Mouse (Mus musculus) adrenal gland, postnatal 10 days (tissue): ENCODE measurements around the gene Foxe1. TPM values are rescaled to one million over a fixed set of nuclear protein-coding genes. Genes with fewer than 3 reads are reported as not detected.

Source experiments
- DNase-seq: peaks from one replicate; pipeline ENCODE4 v3.0.0; 2021; ENCODE audit warnings: mixed read lengths
- long read RNA-seq, 2 experiments: library from polyadenylated mRNA; stranded (forward); transcript quantifications; one replicate each; pipeline ENCODE4 v2.0.0; 2021
- total RNA-seq, 2 experiments: library from RNA; stranded (reverse); gene quantifications; 2 replicates each; pipeline ENCODE4 v1.2.3; 2021

Gene Foxe1
- not detected for total RNA-seq
- long read RNA-seq, experiment 1 = 0 reads
- long read RNA-seq, experiment 2 = 0 reads

DNA sequence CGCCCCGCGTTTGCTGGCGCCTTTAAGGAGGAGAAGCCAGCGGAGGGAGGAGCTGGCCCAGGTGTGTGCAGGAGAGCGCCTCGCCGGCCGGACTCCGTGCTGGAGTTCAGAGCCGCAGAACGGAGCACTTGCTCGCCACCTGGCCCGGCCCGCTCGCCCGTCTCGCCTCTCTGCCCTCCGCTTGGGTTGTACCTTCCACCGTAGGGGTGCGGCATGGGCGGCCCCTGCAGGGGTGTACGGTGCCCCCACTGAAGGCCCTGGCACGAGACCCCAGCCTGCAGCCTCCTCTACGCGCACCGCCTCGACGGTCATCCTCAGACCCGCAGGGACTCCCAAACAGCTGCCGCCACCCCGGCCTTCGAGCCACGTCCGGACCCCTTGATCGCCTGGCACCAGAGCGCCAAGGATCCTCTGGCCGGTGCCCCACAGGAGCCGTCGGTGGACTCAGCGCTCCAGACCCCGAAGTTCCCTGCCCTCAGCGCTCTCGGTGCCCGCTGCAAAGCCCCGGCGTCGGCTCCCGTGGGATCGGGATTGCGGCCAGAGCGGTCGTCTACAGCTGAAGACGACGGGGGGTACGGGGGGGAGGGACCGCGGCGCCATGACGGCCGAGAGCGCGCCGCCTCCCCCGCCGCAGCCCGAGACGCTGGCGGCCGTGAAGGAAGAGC lies at the start of gene Foxe1:
TSS of gene Foxe1 (plus strand) at position 14 of the 665 bp plus-strand sequence.
- DNase-seq = no peak

DNA sequence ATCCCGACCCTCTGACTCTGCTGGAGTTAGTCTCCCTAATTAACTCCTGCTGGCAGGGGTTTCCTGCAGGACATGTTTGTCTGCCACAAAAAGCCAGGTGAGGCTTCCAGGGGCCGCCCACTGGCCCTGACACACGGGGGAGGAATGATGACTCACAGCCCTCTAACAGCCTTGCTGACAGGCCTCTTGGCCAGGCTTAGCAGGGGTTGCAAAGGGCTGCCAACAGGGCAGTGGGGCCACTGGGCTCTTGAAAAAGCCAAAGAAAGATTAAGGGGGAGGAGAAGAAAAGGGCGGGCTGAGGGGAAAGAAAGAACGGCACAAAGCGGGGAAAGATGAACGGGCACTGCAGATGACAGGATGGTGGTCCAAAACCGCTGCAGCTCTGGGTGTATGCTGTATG lies 39.3 kb upstream of the Foxe1 start:
- peak; percentile 86 for DNase-seq

DNA sequence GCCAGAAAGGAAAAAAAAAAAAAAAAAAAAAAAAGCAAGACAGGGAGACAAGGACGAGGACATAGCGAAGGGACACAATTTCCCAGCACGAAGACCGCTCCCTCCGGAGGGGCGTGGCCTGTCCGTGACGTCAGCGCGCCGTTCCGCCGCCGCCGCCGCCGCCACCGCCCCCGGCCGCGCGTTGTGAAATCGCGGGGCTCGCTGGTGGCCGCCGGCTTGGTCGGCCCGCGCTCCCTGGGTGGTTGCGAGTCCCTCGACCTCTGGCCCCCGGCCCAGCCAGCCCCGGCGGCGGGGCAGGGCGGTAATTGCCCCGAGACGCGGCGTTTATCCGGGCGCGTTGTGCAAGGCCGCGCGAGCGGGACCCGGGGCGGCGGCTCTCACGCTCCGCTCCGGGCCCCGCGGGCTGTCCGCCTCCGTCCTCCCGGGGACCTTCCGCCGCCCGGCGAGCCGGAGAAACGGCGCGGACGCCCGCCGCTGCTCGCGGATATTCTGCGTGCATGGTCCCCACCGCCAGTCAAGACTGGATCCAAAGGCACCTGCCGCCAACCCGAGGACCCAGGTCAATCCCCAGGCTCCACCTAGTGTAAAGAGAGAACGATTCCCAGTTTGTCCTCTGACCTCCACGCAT lies 38.5 kb upstream of the Foxe1 start:
- DNase-seq = peak; percentile 94

DNA sequence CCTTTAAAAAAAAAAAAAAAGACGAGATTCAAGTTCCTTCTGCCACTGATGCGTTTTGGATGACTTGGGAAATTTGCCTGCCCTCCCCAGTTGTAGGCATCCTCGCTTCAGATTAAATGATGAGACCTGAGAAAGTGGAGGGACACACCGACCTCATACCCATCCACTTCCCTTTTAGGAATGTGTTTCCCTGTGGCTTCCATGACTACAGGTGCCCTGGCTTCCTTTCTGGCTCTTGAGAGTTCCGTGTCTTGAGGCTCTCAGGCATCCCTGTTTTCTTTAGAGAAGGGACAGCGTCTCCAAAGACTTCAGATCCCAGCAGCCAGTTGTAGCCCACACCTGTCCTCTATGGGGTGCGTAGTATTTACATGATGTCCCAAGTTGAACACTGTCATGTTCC lies 38.0 kb upstream of the Foxe1 start:
- DNase-seq = peak; percentile 5

DNA sequence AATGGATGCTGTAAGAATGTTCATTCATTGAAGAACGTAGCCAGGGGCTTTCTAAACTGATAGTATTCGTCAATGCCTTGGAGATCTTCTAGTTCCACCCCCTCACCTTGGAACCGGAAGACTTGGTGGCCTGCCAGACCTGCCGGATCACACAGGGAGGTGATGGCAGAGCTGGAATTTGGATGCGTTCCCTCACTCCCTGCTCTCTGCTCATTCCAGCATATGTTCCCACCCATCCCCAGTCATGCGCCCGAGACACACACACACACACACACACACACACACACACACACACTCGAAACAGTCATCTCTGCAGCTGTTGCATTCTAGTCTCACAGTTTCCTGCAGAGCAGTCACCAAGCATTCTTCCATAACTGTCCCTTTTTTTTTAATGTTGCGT lies 36.1 kb upstream of the Foxe1 start:
- peak; percentile 85 for DNase-seq

DNA sequence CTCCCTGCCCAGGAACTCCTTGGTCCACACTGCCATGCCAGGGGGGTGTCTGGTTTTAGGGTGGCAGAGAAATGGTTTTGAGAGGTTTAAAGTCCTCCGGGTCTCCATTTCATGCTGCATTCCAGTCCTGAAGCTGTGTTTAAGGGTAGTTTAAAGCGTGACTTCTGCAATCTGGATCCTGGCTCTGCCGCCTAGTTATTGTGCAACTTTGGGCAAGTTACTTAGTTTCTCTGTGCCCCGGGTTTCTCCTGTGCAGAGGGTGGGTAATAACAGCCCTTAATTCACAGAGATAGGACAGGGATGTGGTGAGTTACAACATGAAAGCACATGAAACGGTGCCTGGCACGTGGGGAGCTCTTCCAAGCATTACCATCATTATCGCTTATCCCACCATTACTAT lies 35.5 kb upstream of the Foxe1 start:
- peak; percentile 15 for DNase-seq

DNA sequence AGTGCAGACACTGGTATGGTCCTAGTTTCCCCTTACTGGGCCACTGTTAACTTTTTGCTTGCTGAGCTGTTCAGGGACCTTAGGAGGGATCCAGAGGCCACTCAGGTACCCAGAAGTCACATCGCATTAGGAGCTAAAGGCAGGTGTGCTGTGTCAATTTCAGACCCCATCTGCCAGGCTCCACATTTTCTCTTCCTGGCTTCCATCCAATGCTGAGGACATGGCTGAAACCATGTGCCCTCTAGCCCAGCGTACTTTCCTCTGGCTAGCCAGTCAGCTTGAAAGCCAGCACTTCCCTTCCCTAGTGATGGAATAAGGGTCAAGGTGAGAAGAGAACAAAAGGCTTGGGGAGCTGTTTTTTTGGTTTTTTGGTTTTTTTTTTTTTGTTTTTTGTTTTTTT lies 31.8 kb upstream of the Foxe1 start:
- no peak for DNase-seq

DNA sequence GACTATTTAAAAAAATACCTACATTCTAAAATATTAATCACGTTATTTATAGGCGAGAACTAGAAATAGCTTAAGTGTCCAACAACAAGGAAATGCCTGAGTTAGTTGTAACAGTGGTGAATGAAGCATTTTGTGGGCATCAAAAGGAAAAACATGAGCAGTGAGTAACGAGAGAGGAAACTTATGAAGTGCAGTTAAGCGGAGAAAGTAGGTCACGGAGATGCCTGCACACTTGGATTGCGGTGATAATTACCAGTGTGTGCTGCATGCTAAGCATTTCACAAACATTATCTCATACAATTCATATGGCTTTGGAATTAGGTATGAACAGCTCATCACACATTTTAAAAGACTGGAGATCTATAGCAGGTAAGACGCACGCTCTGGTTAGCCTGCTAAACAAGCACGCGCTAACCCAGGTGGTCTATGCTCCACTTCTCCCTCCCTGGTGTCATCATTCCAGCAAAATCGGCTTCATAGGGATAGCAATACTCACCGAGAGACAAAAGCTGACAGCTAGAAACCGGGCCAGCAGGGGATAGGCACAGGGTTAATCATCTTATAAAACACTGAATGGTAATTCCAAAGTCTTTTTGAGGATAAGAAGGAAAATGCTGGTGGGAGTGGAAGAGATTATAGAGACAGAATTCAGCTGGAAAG lies 21.5 kb upstream of the Foxe1 start:
- no peak for DNase-seq

DNA sequence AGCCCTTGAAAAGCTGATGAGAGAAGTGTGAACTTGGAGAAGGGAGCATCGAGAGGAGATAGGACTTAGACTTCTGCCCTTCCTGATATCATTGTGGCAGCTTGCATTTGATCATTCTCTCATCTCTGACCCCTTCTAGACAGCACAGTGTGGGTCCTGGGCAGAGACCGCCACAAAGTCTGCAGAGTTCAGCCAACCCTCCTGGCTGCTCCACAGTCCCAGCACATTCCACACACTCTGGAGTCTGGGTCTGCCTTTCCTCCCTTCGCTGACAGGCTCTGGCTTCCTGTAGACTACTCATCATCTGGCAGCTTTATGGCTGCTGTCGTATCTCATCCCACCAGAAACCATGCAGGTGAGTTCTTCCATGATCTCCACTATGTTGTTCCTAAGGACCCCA lies 20.7 kb upstream of the Foxe1 start:
- DNase-seq = no peak

DNA sequence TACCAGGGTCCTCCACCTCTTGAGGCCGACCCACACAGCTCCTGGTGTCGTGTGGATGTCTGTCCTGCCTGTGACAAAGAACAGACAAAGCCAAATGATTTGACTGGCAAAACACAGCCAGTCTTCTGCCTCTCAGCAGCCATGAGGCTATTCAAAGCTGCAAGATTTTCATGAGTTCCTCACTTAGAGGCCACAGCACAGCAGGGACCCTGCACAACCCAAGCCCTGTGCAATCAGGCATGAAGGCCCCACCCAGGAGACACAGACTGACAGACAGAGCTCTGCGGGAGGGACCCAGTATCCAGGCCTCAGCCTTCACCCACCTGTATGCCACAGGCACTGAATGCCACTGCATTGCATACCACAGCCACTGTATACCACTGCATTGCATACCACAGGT lies 14.5 kb upstream of the Foxe1 start:
- no peak for DNase-seq

DNA sequence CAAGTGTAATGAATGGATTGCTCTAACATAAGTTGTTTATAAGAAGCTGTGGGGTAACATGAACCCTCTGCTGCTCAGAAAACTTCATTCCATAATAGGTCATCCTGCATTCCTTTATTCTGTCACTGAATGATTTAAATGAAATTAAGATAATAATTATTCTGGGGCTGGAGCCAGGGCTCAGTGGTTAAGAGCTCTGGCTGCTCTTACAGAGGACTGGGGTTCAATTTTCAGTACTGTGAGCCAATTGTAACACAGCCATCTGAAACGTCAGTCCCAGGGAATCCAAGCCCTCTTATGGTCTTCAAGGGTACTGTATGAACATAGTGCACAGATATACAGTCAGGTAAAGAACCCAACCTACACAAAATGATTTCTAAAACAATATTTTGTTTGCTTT lies 7.6 kb upstream of the Foxe1 start:
- no peak for DNase-seq

DNA sequence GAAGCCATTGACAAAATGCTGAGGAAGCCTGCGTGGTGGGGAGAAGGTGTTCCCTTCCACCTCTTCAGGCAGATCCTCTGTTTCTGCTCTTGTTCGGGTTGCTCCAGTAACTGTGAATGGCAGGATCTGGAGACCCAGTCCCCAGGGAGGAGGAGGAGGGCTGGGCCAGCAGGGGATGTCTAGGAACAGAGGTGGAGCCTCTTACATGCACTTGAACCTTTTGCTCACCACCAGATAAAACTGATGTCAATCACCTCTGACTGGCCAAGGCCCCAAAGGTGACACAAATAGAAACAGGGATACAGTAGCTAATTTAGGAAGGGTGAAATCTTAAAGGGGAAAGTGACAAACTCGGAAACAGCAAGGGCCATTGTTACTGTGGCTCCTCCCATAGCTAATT lies 5.4 kb upstream of the Foxe1 start:
- no peak for DNase-seq

DNA sequence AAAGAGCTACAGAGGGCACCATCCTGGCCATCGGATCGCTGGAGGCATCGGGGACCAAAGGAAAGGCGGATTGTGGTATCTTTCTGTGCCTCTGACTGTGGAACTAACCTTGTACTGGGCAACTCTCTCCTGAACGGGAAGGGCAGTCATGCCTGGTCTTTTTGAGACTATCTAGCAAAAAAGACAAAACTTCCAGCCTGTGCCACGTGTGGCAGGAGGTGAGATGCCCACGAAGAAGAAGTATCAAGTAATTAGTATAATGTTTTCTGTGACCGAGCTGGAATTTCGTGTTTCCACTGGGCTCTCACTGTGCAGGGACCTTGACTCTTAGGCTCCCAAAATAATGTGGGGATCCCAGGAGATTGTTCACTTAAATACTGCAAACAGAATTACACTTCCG lies 4.4 kb upstream of the Foxe1 start:
- DNase-seq = no peak

DNA sequence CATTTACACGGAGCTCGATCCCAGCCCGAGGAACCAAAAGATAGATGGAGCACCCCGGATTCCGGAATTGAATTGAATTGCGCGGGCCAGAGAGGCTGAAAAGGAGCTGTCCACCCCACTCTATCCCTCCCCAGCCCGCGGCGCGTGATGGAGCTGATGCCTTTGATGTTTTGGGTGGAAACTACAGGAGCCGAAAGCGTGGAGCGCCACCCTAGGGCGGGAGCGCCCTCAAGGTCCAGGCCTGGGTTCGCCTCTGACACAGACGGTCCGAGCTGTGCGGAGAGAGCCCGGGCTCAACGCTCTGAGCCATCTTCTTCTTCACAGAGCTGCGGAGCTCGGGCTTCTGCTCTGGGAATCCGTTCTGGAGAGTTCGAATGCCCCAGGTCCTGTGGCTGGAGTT lies 3.8 kb upstream of the Foxe1 start:
- DNase-seq = peak; percentile 36

DNA sequence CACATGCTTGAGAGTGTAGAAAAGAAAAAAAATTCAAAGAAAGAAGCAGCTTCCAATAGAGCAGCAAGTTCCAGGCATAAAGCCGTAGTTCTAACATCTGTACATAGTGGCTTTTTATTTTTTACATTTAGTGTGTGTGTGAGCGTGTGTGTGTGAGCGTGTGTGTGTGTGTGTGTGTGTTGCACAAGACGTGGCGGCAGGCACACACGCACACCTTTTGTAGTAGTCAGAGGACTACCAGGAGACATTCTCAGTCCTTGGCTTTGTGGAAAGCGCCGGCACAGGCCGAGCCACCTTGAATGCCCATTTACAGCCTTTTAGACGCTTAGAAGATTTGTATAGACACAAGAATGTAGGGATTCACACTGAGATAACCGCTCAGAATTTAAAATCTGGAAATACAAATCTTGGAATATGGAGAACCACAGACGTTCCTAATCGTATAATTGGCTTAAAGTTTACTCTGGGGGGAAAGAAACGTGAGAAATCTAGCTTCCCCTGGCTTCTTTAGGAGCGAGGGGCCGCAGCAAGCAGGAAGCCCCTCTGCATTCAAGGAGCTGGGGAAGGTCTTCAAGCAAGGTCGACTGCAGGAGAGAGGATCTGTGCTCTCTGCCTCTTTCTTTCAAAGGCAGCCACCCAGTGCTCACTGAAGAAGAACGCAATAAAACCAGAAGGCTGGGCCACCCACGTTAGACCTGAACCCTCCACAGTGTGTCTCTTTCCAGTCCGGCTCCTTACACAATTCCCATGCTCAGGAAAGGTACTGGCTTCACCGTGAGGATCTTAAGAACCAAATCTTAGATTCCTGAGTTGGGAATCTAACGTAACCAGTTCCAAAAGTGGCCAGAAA lies 1.4 kb upstream of the Foxe1 start:
- DNase-seq = no peak

DNA sequence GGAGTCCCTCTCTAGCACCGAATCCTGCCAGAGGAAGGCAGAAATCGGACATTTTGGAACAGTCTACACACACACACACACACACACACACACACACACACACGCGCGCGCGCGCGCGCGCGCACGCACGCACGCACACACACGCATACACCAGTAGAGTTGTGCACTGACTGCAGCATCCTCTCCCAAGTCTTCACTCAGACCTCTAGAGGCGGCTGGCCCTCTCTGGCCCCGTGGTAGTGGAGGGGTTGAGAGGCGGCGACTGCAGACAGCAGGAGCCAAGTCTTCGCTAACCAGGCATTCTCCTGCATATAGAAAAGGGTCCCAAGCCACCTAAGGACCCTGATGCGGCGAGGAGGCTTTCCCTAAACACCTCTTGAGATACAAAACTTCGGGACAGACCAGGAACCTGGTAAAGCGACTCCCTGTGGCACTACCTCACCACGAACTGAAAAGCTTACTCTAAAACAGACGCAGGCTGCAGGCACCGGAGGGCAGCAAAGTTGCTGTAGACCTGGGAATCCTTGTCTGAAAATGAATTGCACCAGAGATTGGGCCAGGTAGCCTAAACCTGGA lies 610 bp upstream of the Foxe1 start:
- no peak for DNase-seq

DNA sequence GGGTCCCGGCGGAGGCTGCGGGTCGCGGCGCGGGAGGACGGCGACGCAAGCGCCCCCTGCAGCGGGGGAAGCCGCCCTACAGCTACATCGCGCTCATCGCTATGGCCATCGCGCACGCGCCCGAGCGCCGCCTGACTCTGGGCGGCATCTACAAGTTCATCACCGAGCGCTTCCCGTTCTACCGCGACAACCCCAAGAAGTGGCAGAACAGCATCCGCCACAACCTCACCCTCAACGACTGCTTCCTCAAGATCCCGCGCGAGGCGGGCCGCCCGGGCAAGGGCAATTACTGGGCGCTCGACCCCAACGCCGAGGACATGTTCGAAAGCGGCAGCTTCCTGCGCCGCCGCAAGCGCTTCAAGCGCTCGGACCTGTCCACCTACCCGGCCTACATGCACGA lies 879 bp downstream of the Foxe1 start:
- peak; percentile 28 for DNase-seq

DNA sequence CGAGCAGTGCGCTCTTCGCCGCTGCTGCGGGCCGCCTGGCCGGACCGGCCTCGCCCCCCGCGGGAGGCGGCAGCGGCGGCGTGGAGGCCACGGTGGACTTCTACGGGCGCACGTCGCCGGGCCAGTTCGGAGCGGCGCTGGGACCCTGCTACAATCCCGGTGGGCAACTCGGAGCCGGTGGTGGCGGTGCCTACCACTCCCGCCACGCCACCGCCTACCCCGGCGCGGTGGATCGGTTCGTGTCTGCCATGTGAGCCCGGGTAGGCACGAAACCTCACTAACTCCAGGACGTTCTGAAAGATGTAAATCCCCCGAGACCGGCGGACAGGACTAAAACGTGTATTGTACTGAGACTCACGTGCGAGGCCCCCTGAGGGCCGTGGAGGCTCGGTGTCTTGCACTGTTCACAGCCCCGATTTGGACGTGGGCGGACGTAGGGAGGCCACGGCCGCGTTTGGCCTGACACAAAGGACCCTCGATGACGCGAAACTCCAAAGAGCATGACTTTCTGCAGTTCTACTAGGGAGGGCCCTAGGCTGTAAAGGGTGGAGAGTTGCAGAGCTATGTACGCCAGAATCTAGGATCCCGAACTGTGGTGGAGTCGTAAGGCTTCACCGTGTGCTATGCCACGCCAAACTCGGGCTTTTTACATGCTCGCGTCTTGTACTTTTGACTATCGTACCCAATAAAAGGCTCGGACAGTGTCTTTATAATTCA lies 1.8 kb downstream of the Foxe1 start:
- DNase-seq = no peak

DNA sequence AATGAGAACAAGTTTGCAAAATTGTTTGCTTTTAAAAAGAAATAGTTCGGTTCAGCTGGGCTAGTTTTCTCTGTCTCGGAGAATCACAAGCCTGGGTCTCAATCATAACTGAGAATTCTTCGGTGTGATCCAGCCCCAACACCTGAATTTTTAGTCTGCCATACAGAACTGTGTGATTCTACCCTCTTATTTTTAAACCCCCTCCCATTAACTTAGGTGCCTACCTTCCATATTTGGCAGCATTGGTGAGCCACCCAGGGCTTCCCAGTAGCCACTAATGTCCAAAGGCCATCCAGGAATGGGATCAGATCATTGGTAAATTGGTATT lies 2.3 kb downstream of the Foxe1 start:
- DNase-seq = no peak

DNA sequence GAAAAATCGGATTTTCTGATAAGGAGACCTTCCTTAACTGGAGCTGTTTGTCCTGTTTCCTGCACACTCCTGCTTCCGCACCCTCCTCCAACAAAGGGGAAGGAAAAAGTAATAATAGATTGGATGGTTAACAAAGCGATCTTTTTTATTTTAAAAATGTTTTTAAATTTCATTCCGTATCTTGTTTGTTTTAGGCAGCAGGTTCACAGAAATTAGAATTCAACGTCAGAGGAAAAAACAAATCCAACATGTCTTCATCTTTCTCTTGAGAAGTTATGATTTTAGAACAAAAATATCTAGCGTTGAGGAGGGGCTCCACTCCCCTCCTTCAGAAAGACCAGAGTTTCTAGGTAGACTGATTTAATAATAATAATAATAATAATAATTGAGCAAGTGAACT lies 2.8 kb downstream of the Foxe1 start:
- no peak for DNase-seq

DNA sequence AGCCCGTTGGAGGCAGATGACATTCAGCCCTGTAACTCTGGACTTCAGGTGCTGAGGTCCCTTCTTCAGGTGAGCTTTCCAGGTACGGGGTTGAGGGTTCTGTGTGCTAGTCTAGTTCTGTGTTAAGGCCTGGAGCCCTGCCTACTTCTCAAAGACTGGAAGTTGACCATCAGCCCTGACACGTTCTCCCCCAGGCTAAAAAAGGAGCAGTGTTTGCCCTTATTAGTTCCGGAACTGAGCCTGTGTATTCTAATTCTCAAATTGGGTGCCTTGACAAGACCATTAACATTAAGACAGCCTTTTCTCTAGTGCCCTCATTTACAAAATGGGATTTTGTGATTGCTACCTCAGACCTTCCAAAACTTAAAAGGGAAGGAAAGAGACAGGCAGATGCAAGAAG lies 3.7 kb downstream of the Foxe1 start:
- DNase-seq = no peak
